Mouse (Mus musculus) myocyte (in vitro differentiated cells): Measurements from ENCODE around the gene Eln.

ENCODE experiments used
- E2F4 ChIP-seq: IDR thresholded peaks from one replicate; pipeline ENCODE4 v1.6.1; 2011; ENCODE audit warnings: mild to moderate bottlenecking, control low read depth, moderate library complexity; ENCODE audit not compliant: insufficient read depth
- POLR2A ChIP-seq: IDR thresholded peaks from one replicate; pipeline ENCODE4 v1.6.1; 2011; ENCODE audit warnings: low read depth, mild to moderate bottlenecking, control low read depth, moderate library complexity; ENCODE audit not compliant: insufficient read length

- TF ChIP-seq POLR2A (no peak), E2F4 (no peak)
These were observed 52.0 kb downstream of the Eln start for GRCm38 (mm10) chr5:134695082-134695481.
